Mouse (Mus musculus): ENCODE measurements at regions not wholly inside any gene's neighbourhood (a gene's known extent, or its start where the extent isn't known, plus 50 kb on each side); places are given as distances from the start of the nearest gene placed in this dataset.

DNA sequence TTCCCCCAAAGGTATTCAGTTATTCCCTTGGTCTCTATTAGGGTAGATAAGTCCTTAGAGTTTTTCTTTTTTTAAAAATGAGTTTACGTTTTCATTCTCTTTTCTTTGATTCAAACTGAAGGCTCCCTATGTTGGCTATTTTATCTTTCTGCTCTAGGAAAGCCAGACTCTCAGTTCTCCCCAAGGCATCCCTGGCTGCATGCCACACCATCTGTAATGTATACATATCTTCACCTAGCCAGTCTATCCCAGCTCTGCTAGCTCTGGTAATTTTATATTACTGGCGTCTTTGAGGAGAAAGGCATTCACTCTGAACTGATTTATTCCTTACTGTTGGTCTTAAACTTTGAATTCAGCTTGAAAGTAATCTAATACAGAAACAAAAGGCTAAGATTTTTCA, 65.2 kb upstream of the Cabcoco1 start:
- peak; percentile 64 for DNase-seq (ENCODE audit: low read depth, low spot score)

DNA sequence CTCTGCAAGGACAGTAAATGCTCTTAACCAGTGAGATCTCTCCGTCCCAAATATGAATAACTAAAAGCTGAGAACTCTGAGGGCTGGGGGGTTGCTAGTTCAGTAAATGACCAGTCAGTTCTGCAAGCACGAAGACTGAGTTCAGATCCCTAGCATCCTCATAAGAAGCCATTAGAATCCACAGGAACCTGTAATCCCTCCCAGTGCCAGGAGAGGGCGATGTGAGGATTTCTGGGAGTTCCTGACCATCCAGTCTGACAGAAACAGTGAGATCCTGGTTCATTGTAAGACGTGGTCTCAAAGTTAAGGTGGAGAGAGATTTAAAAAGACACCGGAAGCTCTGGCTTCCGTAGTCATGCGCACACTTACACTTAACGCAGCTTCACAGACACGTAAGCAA, 70.2 kb upstream of the Cabcoco1 start:
- no peak for DNase-seq (ENCODE audit: low read depth, low spot score)

DNA sequence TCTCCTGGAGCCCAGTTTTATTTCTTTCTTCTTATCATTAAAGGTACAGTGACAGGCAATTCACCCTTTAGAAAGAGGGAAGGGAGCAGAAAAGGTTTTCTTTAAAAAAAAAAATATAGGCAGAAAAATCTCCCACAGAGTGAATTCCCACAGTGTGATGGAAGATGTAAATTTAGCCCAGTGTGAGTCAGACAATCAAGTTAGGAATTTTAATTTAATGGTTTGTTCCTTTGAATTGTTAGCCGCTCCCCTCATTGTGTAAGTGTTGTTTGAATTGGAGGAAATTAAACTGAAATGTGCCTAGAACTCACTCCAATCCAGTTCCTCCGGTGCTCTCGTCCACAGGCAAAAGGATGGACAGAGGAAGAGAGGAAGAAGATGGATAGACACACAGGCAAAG, 71.0 kb upstream of the Cabcoco1 start:
- DNase-seq (ENCODE audit: low read depth, low spot score) = peak; percentile 22

- DNase-seq (ENCODE audit: low read depth, low spot score) = no peak
These were observed 82.1 kb upstream of the Cabcoco1 start for GRCm38 (mm10) chr10:68623786-68624185.

- DNase-seq (ENCODE audit: low read depth, low spot score) = no peak
These were observed 83.6 kb upstream of the Cabcoco1 start for GRCm38 (mm10) chr10:68625329-68625728.

DNA sequence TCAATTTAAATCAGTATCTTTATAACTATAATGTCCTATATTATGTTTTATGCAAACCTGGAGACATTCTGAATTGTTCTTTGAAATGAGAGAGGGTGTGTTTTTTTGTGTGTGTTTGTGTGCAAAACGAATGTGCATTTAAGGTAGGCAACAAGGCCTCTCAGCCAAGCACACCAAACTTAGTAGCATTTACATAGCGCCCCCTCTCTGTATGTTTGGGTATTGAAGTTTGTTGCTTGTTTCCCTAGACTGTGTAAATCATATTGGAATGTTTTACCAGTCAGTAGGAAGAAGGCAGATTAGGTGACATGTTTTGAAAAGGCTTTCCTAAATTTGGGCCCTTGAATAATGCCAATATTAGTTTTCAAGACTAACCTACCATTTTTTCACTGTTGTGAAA, 84.1 kb upstream of the Cabcoco1 start:
- DNase-seq (ENCODE audit: low read depth, low spot score) = no peak

- DNase-seq (ENCODE audit: low read depth, low spot score) = no peak
These were observed 87.8 kb upstream of the Cabcoco1 start for GRCm38 (mm10) chr10:68629486-68629885.

GRCm38 (mm10) chr10:68633180-68633579, 90.3 kb upstream of the Tmem26 start:
- DNase-seq (ENCODE audit: low read depth, low spot score) = no peak

DNA sequence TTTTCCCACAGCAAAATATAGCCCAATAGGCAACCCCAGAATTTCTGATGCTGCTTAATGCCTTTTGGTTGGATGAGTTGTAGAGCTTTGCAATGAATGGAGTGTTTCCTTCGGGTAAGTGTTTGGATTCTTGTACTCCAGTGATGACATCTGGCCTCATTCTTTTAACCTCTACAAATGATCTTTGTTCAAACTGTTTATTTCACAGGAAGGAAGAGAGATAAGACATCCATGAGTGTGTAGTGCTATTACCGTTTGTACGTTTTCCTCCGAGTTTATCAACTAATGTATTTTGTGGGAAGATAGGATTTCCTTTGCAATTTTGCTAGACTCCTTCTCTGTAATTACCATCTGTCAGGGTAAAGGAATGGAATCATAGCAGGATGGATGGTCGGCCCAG, 70.7 kb upstream of the Tmem26 start:
- DNase-seq (ENCODE audit: low read depth, low spot score) = no peak

DNA sequence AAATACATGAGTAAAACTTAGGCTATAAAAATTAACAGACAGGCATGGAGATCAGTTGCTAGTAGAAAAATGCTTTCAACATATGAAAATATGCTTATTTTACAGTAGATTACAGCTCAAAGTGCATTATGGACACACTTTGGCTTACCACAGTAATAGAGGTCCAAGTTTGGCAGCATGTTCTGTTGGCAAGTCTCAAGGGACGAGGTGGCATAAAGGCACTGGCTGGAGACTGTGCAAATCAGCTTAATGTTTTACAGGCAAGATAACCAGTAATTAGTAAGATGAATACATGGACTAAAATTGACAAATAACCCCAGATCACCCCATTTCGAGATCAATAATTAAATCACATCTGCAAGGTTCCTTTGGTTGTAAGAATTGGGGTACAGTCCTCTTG, 68.0 kb upstream of the Tmem26 start:
- no peak for DNase-seq (ENCODE audit: low read depth, low spot score)

DNA sequence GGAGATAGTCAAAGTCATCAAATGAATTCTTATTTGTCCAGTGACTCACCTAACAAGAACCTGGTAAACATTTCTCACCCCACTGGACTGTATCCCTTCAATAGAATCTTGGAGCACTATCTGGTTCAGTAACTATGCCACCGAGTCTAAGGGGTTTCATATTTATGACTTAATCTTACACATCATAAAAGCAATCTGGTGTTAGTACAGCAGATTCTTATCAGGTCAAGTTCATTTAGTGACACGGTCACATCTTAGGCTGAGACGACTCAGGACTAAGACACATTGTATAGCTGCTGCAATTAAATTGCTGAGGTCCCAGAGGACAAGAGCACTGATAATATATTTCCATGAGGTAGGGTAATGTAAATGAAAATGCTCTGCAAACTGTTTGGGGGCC, 57.4 kb upstream of the Tmem26 start:
- no peak for DNase-seq (ENCODE audit: low read depth, low spot score)

DNA sequence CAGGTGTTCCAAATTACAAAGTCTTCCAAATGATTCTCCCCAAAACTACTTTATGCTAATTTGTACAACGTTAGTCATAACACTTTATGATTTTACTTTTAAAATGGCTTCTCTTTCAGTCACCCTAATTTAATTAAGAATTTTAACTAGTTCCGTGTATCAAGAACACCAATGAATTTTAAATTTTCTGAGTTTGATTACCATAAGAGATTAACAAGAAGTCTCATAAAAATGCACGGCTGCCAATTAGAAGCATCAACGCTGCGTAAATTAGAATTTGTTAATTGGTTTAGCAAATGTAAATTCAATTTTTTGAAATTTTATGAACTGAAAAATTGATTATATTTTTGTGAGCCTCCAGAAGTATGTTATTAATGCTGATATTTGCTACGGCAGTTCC, 54.1 kb upstream of the Tmem26 start:
- no peak for DNase-seq (ENCODE audit: low read depth, low spot score)

- DNase-seq (ENCODE audit: low read depth, low spot score) = no peak
These were observed 53.5 kb upstream of the Tmem26 start for GRCm38 (mm10) chr10:68669992-68670391.

GRCm38 (mm10) chr10:68672291-68672690, 51.2 kb upstream of the Tmem26 start:
- DNase-seq (ENCODE audit: low read depth, low spot score) = no peak

DNA sequence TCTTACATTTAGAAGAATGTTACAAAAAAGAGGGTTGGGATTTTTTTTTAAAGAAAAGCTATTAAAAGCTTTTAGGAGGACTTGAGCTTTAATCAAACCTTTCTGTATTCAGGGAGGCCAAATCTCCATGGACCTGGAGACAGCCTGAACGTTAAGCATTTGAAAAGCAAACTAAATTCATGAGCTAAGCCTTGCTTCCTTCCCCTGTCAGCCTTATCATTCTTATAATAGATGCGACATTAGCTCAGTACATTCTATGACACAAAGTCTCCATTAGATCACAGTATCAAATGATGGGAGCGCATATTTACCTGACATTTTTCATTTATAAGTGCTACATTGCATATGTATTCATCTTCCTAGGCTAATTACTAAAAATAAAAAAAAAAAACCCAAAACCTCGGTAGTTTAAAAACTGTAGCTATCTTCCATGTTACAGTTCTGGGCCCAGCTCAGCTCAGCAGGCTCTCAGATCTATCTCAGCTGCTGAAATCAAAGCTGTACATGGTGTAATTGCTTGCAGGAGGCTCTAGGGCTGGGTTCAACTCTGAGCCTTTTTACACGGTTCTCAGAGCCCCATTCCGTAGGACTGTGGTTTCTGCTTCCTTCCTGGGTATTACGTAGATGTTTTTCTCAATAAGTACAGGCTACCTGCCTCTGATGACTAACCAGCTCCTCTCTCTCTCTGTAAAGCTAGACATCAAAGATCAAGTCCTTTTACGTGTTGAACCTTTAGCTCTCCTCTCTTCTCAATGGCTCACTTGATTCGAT, 50.2 kb upstream of the Tmem26 start:
- DNase-seq (ENCODE audit: low read depth, low spot score) = no peak

Measured in telencephalon, adult 2 months (tissue).